Mouse (Mus musculus): Measurements from ENCODE around the gene Smc4. TPM values are rescaled to one million over a fixed set of nuclear protein-coding genes. Genes with fewer than 3 reads are reported as not detected.
A peak's percentile ranks its signal among the peaks of the same experiment; 100 is the strongest.
"Not testable (repeated sequence)": the region's sequence is repeated elsewhere in the genome, so short reads cannot be mapped to it uniquely, and the experiment has no call there.

The Smc4 gene
- polyA plus RNA-seq, 1 experiment = 14.2 TPM

DNA sequence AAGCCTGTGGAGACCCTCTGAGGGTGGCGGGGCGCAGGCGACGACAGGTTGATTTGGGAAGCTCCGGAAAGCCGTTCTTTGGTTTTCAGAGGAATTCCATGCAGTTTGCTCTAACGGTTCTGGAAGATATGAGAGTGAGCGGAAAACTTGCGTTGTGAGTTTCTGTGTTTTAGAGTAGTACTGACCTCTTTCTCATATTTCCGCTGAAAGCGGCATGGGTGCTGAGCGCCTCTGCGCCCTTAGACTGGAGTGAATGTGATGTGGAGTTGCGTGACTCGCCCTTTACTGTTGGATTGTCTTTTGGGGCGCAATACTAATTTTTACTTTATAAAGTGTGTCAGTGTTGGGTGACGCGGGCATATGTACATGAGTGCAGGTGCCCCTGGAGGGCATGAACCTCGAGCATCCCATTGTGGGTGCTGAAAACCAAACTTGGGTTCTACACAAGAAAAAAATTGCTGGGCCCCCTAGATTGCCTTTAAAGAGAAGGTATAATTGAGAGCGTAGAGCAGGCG is 1.8 kb downstream of the Smc4 start:
- Histone ChIP-seq H3ac (ENCODE audit: control insufficient read depth, insufficient read length) (peak overlapping the region; percentile 83), H3K36me3 (ENCODE audit: control insufficient read depth, insufficient read depth) (peaks cover 6% of the 10 kb centered on the region), H3K4me3 (peak overlapping the region; percentile 99), H3K79me2 (ENCODE audit: control insufficient read depth, insufficient read depth) (peaks cover 78% of the 10 kb centered on the region), H3K4me2 (ENCODE audit: low read depth) (peak overlapping the region; percentile 84), H3K27me3 (ENCODE audit: control insufficient read depth, insufficient read depth, insufficient read length) (no peaks in the 10 kb centered on the region)
- TF ChIP-seq SRF (IDR thresholded peaks at IDR 0.05; ENCODE audit: control insufficient read depth, insufficient read length, low read depth) (no peak), TCF12 (IDR thresholded peaks at IDR 0.05; ENCODE audit: insufficient read depth, poor library complexity, severe bottlenecking) (no peak), REST (IDR thresholded peaks at IDR 0.05; ENCODE audit: insufficient read depth, insufficient read length) (no peak), CEBPB (IDR thresholded peaks at IDR 0.05; ENCODE audit: insufficient read depth, poor library complexity, severe bottlenecking) (no peak), MYOG (IDR thresholded peaks at IDR 0.05; ENCODE audit: control insufficient read depth in 1 of 3, insufficient read depth in 1 of 3, insufficient read length in 2 of 3, low read depth in 2 of 3) (no peak), E2F4 (IDR thresholded peaks at IDR 0.05; ENCODE audit: insufficient read depth) (no peak), POLR2AphosphoS2 (IDR thresholded peaks at IDR 0.05; ENCODE audit: insufficient read length, low read depth) (no peak), MAX (IDR thresholded peaks at IDR 0.05; ENCODE audit: low read depth) (no peak), TCF3 (IDR thresholded peaks at IDR 0.05; ENCODE audit: insufficient read length, low read depth) (no peak), MYOD1 (IDR thresholded peaks at IDR 0.05; ENCODE audit: control insufficient read depth in 1 of 3, insufficient read length in 2 of 3, low read depth in 2 of 3) (no peak), USF1 (IDR thresholded peaks at IDR 0.05; ENCODE audit: low read depth) (no peak), POLR2A (IDR thresholded peaks at IDR 0.05; ENCODE audit: insufficient read length, low read depth) (no peak)

DNA sequence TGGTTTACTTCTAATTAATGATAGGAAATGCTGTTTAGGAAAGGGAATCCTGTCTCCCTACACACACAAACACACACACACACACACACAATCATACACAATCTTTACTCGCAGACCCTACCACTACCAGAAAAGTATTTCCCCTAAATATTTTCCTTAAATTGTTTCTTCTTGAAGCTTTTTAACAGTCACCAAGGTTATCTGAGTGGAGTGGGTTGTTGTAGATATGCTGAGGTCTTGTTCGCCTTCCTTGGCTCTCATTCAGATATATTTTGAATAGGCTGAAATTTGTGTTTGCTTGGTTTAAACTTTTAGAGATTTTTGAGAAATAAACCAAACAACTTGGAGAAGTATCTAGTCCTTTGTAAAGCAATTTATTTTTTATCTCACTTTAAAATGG is 4.3 kb downstream of the Smc4 start:
- peaks cover 92% of the 10 kb centered on the region for H3K79me2 ChIP-seq (ENCODE audit: control insufficient read depth, insufficient read depth)
- no peak overlapping the region for H3K4me3 ChIP-seq
- no peak overlapping the region for H3ac ChIP-seq (ENCODE audit: control insufficient read depth, insufficient read length)
- TF ChIP-seq TCF12 (IDR thresholded peaks at IDR 0.05; ENCODE audit: insufficient read depth, poor library complexity, severe bottlenecking) = no peak
- no peak for TF ChIP-seq POLR2A (IDR thresholded peaks at IDR 0.05; ENCODE audit: insufficient read length, low read depth)
- no peak for TF ChIP-seq POLR2AphosphoS2 (IDR thresholded peaks at IDR 0.05; ENCODE audit: insufficient read length, low read depth)
- no peak for TF ChIP-seq MAX (IDR thresholded peaks at IDR 0.05; ENCODE audit: low read depth)
- no peak for TF ChIP-seq CEBPB (IDR thresholded peaks at IDR 0.05; ENCODE audit: insufficient read depth, poor library complexity, severe bottlenecking)
- TF ChIP-seq SRF (IDR thresholded peaks at IDR 0.05; ENCODE audit: control insufficient read depth, insufficient read length, low read depth) = no peak
- no peak for TF ChIP-seq USF1 (IDR thresholded peaks at IDR 0.05; ENCODE audit: low read depth)
- no peak for TF ChIP-seq MYOG (IDR thresholded peaks at IDR 0.05; ENCODE audit: control insufficient read depth in 1 of 3, insufficient read depth in 1 of 3, insufficient read length in 2 of 3, low read depth in 2 of 3)
- no peak for TF ChIP-seq REST (IDR thresholded peaks at IDR 0.05; ENCODE audit: insufficient read depth, insufficient read length)
- TF ChIP-seq MYOD1 (IDR thresholded peaks at IDR 0.05; ENCODE audit: control insufficient read depth in 1 of 3, insufficient read length in 2 of 3, low read depth in 2 of 3) = no peak
- no peak for TF ChIP-seq E2F4 (IDR thresholded peaks at IDR 0.05; ENCODE audit: insufficient read depth)
- TF ChIP-seq TCF3 (IDR thresholded peaks at IDR 0.05; ENCODE audit: insufficient read length, low read depth) = no peak
- H3K36me3 ChIP-seq (ENCODE audit: control insufficient read depth, insufficient read depth) = peaks cover 6% of the 10 kb centered on the region
- H3K4me2 ChIP-seq (ENCODE audit: low read depth) = peak overlapping the region; percentile 52
- no peaks in the 10 kb centered on the region for H3K27me3 ChIP-seq (ENCODE audit: control insufficient read depth, insufficient read depth, insufficient read length)

DNA sequence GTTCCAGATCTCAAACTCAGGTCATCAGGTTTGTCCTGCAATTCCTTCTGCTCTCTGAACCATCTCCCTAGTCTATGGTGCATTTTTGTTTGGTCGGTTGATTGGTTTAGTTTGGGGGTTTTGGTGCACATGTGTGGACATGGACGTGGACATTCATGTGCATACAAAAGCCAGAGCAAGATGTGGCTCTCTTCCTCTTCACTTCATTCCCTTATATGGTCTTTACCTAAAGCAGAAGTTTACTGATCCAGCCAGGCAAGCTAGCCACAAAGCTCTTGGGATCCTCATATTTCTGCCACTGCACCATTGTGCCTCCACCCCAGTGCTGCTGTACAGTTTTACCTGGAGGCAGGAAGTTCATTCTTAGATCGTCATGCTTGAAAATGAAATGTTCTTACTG is 12.6 kb downstream of the Smc4 start:
- TF ChIP-seq E2F4 (IDR thresholded peaks at IDR 0.05; ENCODE audit: insufficient read depth) = no peak
- TF ChIP-seq REST (IDR thresholded peaks at IDR 0.05; ENCODE audit: insufficient read depth, insufficient read length) = no peak
- no peak for TF ChIP-seq CEBPB (IDR thresholded peaks at IDR 0.05; ENCODE audit: insufficient read depth, poor library complexity, severe bottlenecking)
- TF ChIP-seq MYOD1 (IDR thresholded peaks at IDR 0.05; ENCODE audit: control insufficient read depth in 1 of 3, insufficient read length in 2 of 3, low read depth in 2 of 3) = no peak
- no peak for TF ChIP-seq TCF12 (IDR thresholded peaks at IDR 0.05; ENCODE audit: insufficient read depth, poor library complexity, severe bottlenecking)
- Histone ChIP-seq H3K36me3 (ENCODE audit: control insufficient read depth, insufficient read depth) (peaks cover 57% of the 10 kb centered on the region), H3K4me2 (ENCODE audit: low read depth) (no peak overlapping the region), H3K27me3 (ENCODE audit: control insufficient read depth, insufficient read depth, insufficient read length) (no peaks in the 10 kb centered on the region), H3ac (ENCODE audit: control insufficient read depth, insufficient read length) (no peak overlapping the region), H3K79me2 (ENCODE audit: control insufficient read depth, insufficient read depth) (peaks cover 46% of the 10 kb centered on the region), H3K4me3 (no peak overlapping the region)

DNA sequence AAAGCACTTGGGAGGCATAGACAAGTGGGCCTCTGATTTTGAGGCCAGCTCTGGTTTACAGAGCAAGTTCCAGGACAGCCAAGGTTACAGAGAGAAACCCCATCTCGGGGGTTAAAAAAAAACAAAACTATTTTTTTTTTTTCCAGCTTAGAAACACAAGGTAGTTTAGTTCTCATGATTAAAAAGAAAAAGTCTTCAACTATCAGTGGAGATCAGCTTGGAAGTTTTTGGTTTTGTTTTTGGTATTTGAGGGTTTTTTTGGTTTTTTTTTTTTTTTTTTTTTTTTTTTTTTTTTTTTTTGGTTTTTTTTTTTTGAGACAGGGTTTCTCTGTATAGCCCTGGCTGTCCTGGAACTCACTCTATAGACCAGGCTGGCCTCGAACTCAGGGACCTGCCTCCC is 14.1 kb downstream of the Smc4 start:
- H3K4me3 ChIP-seq; H3K4me2 ChIP-seq (ENCODE audit: low read depth); H3K27me3 ChIP-seq (ENCODE audit: control insufficient read depth, insufficient read depth, insufficient read length); H3ac ChIP-seq (ENCODE audit: control insufficient read depth, insufficient read length): not testable (repeated sequence)
- Histone ChIP-seq H3K36me3 (ENCODE audit: control insufficient read depth, insufficient read depth) (peaks cover 65% of the 10 kb centered on the region), H3K79me2 (ENCODE audit: control insufficient read depth, insufficient read depth) (peaks cover 32% of the 10 kb centered on the region)

DNA sequence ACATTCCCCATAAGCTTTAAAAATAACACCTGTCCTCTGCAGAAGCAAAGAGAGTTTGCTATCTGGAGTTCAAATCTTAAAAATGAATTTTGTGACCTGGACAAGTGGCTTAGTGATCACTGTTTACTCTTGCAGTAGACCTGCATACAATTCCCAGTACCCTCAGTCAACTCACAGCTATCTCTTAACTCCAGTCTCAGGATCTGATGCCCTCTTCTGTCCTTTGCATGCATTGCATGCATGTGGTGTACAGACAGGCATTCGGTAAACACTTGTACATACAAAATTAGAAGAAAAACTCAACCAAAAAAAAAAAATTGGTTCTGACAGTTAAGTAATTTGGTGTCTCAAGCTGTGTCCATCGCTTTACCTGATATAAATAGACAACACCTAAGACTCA is 15.7 kb downstream of the Smc4 start:
- Histone ChIP-seq H3K4me2 (ENCODE audit: low read depth) (no peak overlapping the region), H3K79me2 (ENCODE audit: control insufficient read depth, insufficient read depth) (peaks cover 15% of the 10 kb centered on the region), H3K4me3 (no peak overlapping the region), H3ac (ENCODE audit: control insufficient read depth, insufficient read length) (no peak overlapping the region), H3K27me3 (ENCODE audit: control insufficient read depth, insufficient read depth, insufficient read length) (no peaks in the 10 kb centered on the region), H3K36me3 (ENCODE audit: control insufficient read depth, insufficient read depth) (peaks cover 70% of the 10 kb centered on the region)
- TF ChIP-seq USF1 (IDR thresholded peaks at IDR 0.05; ENCODE audit: low read depth) = no peak
- no peak for TF ChIP-seq MYOG (IDR thresholded peaks at IDR 0.05; ENCODE audit: control insufficient read depth in 1 of 3, insufficient read depth in 1 of 3, insufficient read length in 2 of 3, low read depth in 2 of 3)
- no peak for TF ChIP-seq MAX (IDR thresholded peaks at IDR 0.05; ENCODE audit: low read depth)
